Mouse (Mus musculus): ENCODE data around the gene Med12l.

- TF ChIP-seq POLR2A (IDR thresholded peaks at IDR 0.05; ENCODE audit: borderline replicate concordance, insufficient read depth, low read length) (no peak), CTCF (IDR thresholded peaks at IDR 0.05; ENCODE audit: borderline replicate concordance, insufficient read depth, low read depth, low read length) (no peak)
Measured at GRCm38 (mm10) chr3:59278620-59279019, 273.0 kb downstream of the Med12l start.

Measured in cerebellum, adult 2 months (tissue).